Mouse (Mus musculus) CH12.LX (cell line): Measurements from ENCODE around the gene Dnaaf5.

Experiments used
- CTCF ChIP-seq, 2 experiments: IDR thresholded peaks in 1 of 2; conservative IDR thresholded peaks in 1 of 2; 2 replicates each; pipeline ENCODE4 v1.5.1; 2011 to 2012; ENCODE audit warnings: low read depth in 2 of 2, low read length in 2 of 2, improper control_type of control experiment in 1 of 2, inconsistent platforms in 1 of 2, mild to moderate bottlenecking in 1 of 2, moderate library complexity in 1 of 2
- E2F4 ChIP-seq: IDR thresholded peaks from 2 replicates; pipeline ENCODE4 v1.6.1; 2011; ENCODE audit warnings: low read depth, low read length, improper control_type of control experiment; ENCODE audit not compliant: insufficient replicate concordance
- MAFK ChIP-seq: IDR thresholded peaks from 2 replicates; pipeline ENCODE4 v1.6.1; 2011; ENCODE audit warnings: low read length, improper control_type of control experiment; ENCODE audit not compliant: insufficient replicate concordance
- MAX ChIP-seq: IDR thresholded peaks from 2 replicates; pipeline ENCODE4 v1.6.1; 2011; ENCODE audit warnings: low read length, improper control_type of control experiment
- POLR2A ChIP-seq: IDR thresholded peaks from 2 replicates; pipeline ENCODE4 v1.6.1; 2011; ENCODE audit warnings: low read depth, mild to moderate bottlenecking, improper control_type of control experiment, low read length
- ZNF384 ChIP-seq: IDR thresholded peaks from 2 replicates; pipeline ENCODE4 v1.6.1; 2012; ENCODE audit warnings: low read depth, low read length, improper control_type of control experiment, inconsistent platforms

DNA sequence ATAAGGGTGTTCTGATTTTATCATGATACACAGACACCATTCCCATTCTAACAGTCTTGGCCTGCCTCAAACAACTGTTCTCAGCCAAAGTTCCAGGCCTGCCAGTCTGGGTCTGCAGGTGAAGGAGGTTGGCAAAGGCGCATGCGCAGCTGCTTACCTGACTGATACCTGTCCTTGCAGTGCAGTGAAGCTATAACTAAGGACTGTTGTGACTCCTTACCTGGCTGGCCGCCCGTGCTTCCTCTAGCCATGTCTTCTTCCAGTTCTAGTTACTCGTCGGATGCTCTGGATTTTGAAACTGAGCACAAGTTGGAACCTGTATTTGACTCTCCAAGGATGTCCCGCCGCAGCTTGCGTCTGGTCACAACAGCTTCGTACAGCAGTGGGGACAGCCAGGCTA lies 73.3 kb downstream of the Dnaaf5 start:
- TF ChIP-seq MAX: no peak
- no peak for TF ChIP-seq CTCF (conservative IDR thresholded peaks at IDR 0.05 in 1 of 2, IDR thresholded peaks at IDR 0.05 in 1 of 2; ENCODE audit: low read depth in 2 of 2, low read length in 2 of 2)
- no peak for TF ChIP-seq POLR2A
- TF ChIP-seq MAFK: no peak
- TF ChIP-seq E2F4: no peak
- TF ChIP-seq ZNF384: no peak
